Mouse (Mus musculus) MEL (cell line): ENCODE data around the gene Mfap4.

ENCODE experiments used
- ELF1 ChIP-seq: IDR thresholded peaks from 2 replicates; pipeline ENCODE4 v1.6.1; 2014; ENCODE audit warnings: low read depth, mild to moderate bottlenecking, inconsistent platforms, low read length, improper control_type of control experiment, moderate library complexity
- KAT2A ChIP-seq: conservative IDR thresholded peaks from 2 replicates; pipeline ENCODE4 v1.6.1; 2012; ENCODE audit warnings: low read depth, low read length, improper control_type of control experiment, inconsistent platforms
- MYC ChIP-seq: IDR thresholded peaks from 2 replicates; pipeline ENCODE4 v1.6.1; 2011; ENCODE audit warnings: low read depth, mild to moderate bottlenecking, low read length, improper control_type of control experiment, moderate library complexity
- POLR2A ChIP-seq, 2 experiments: IDR thresholded peaks; 2 replicates each; pipeline ENCODE4 v1.6.1; 2011 to 2012; ENCODE audit warnings: low read length in 2 of 2, mild to moderate bottlenecking in 2 of 2, control low read depth in 1 of 2, improper control_type of control experiment in 1 of 2, low read depth in 1 of 2, moderate library complexity in 1 of 2; ENCODE audit not compliant: control insufficient read depth in 1 of 2, insufficient read depth in 1 of 2, poor library complexity in 1 of 2
- SMC3 ChIP-seq: IDR thresholded peaks from 2 replicates; pipeline ENCODE4 v1.6.1; 2011; ENCODE audit warnings: low read depth, low read length, improper control_type of control experiment
- ZNF384 ChIP-seq: IDR thresholded peaks from 2 replicates; pipeline ENCODE4 v1.6.1; 2012; ENCODE audit warnings: low read depth, mild to moderate bottlenecking, inconsistent platforms, low read length, improper control_type of control experiment

DNA sequence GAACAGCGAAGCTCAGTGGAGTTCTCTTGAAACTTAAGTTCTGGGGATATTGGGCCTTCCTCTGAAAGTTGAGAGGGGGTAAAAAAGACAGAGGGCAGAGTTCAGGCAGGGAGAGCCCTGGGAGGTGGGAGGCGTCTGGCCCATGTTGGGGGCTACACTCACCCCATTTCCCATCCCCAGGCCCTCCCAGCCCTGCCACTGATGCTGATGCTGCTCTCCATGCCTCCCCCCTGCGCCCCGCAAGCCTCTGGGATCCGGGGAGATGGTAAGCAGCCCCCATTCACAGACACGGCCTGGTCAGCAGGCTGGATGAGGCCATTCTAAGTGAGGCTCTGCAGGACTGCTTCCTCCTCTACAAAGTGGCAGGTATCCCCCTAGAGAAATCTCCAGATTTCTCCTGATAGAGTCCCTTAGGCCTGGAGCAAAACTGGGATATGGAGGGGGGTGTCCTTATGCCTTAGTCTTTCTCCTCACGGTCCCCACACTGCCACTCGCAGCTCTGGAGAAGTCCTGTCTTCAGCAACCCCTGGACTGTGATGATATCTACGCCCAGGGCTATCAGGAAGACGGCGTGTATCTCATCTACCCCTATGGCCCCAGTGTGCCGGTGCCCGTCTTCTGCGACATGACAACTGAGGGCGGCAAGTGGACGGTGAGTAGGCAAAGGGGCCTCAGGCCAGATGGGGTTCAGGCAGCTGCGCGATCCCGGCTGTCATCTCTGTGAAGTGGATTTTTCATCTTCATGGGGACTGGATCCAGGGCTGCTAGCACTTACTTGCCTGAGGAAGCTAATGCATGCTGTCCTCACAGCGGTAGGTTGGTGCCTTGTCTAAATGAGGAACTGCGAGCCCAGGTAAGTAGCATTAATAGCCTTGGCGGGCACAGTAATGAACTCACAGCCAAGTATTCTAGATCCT, 568 bp downstream of the Mfap4 start:
- TF ChIP-seq ELF1, result no peak
- no peak for TF ChIP-seq ZNF384
- no peak for TF ChIP-seq MYC
- TF ChIP-seq POLR2A (IDR thresholded peaks at IDR 0.05; ENCODE audit: control insufficient read depth in 1 of 2, insufficient read depth in 1 of 2, low read depth in 1 of 2, low read length in 2 of 2, poor library complexity in 1 of 2), result no peak
- TF ChIP-seq KAT2A, result no peak
- TF ChIP-seq SMC3, result no peak
